Mouse (Mus musculus): Measurements from ENCODE around the gene Phlpp1.

GRCm38 (mm10) chr1:106145565-106146190 lies 25.9 kb upstream of the Phlpp1 start:
- TF ChIP-seq CTCF (IDR thresholded peaks at IDR 0.05; ENCODE audit: low read depth, low read length) (no peak), POLR2A (IDR thresholded peaks at IDR 0.05; ENCODE audit: borderline replicate concordance, low read depth, low read length) (no peak)

Data from bone marrow macrophage, adult 2 months (primary cell).